In genomic region chr17:5124643-5125042, GRCm38 (mm10) we compare ENCODE assay signal across 24 mouse cellular contexts.
DNase-seq lines count a peak whose midpoint lies in the region; ATAC-seq lines count a peak whose summit lies in the region.
"Had no signal": no experiment of that assay in that cellular context is flagged by ENCODE, and none has a peak within 500 bp of the region (broad histone marks: within the 10 kb centered on the region; RNA-seq: fewer than 3 reads in every experiment).

No protein-coding gene starts in this region.

- no peak overlapping the region for H3K4me3 ChIP-seq in heart, embryonic 12.5 days
- H3K4me3 ChIP-seq in limb, embryonic 15.5 days, result no peak overlapping the region
- H3K4me3 ChIP-seq in limb, embryonic 10.5 days, result no peak overlapping the region
- H3K4me3 ChIP-seq: erythroblast, embryonic 14.5 days; forebrain, embryonic 13.5 days; hindbrain, embryonic 10.5 days; megakaryocyte, embryonic 14.5 days; midbrain, embryonic 15.5 days; myocyte; neural tube, embryonic 15.5 days had no signal

- H3K36me3 ChIP-seq in heart, embryonic 12.5 days, result no peaks in the 10 kb centered on the region; the same call in 1 of the 2 replicates
- H3K36me3 ChIP-seq in limb, embryonic 15.5 days, result no peaks in the 10 kb centered on the region
- no peaks in the 10 kb centered on the region for H3K36me3 ChIP-seq in limb, embryonic 10.5 days
- H3K36me3 ChIP-seq: midbrain, embryonic 15.5 days; neural tube, embryonic 15.5 days had no signal

- WGBS in heart, embryonic 12.5 days, result 62% methylated on average over 2 of the region's 2 CpGs
- WGBS in limb, embryonic 15.5 days, result 21% methylated on average over 2 of the region's 2 CpGs
- 79% methylated on average over 2 of the region's 2 CpGs for WGBS in limb, embryonic 10.5 days

- no peak for ATAC-seq in heart, embryonic 12.5 days (ENCODE audit: insufficient number of reproducible peaks, low FRiP score)
- no peak for ATAC-seq in limb, embryonic 15.5 days (ENCODE audit: insufficient number of reproducible peaks, low FRiP score, low TSS enrichment, low read depth)
- no peak for ATAC-seq in erythroblast, adult 5-6 weeks (replicated peaks; ENCODE audit: low FRiP score, poor library complexity, severe bottlenecking)
- ATAC-seq: forebrain, embryonic 13.5 days; hindbrain, postnatal 0 days; midbrain, embryonic 15.5 days had no signal

- no peaks in the 10 kb centered on the region for H3K27me3 ChIP-seq in heart, embryonic 12.5 days (replicated peaks)
- no peaks in the 10 kb centered on the region for H3K27me3 ChIP-seq in limb, embryonic 15.5 days
- H3K27me3 ChIP-seq in limb, embryonic 10.5 days (ENCODE audit: low read depth, poor library complexity, severe bottlenecking), result no peaks in the 10 kb centered on the region
- H3K27me3 ChIP-seq: forebrain, embryonic 13.5 days; megakaryocyte, embryonic 14.5 days; midbrain, embryonic 15.5 days; neural tube, embryonic 15.5 days had no signal

- DNase-seq in heart, adult 11 months, result peak; percentile 39
- DNase-seq in limb, embryonic 10.5 days (ENCODE audit: low spot score), result no peak
- DNase-seq in thymus, postnatal 14 days, result peak; percentile 31
- no peak for DNase-seq in thymus, postnatal 25 days
- DNase-seq: adrenal gland, postnatal 36 days; cerebellum, adult 2 months; cerebellum, postnatal 36 days; gastrocnemius, postnatal 14 days; kidney, adult 8-10 months; left cerebral cortex, postnatal 4 days; lung, postnatal 10 days; right cerebral cortex, postnatal 25 days had no signal

- no peak overlapping the region for H3K4me2 ChIP-seq in heart, embryonic 12.5 days
- no peak overlapping the region for H3K4me2 ChIP-seq in limb, embryonic 15.5 days
- H3K4me2 ChIP-seq: forebrain, embryonic 13.5 days; liver, embryonic 11.5 days; midbrain, embryonic 15.5 days; neural tube, embryonic 15.5 days had no signal

- no peak overlapping the region for H3K9ac ChIP-seq in heart, embryonic 12.5 days
- no peak overlapping the region for H3K9ac ChIP-seq in limb, embryonic 15.5 days
- H3K9ac ChIP-seq: forebrain, embryonic 13.5 days; midbrain, embryonic 15.5 days; neural tube, embryonic 15.5 days had no signal

- peaks cover 35% of the 10 kb centered on the region for H3K4me1 ChIP-seq in heart, embryonic 12.5 days (replicated peaks)
- peaks cover 31% of the 10 kb centered on the region for H3K4me1 ChIP-seq in limb, embryonic 15.5 days
- peaks cover 26% of the 10 kb centered on the region for H3K4me1 ChIP-seq in limb, embryonic 10.5 days

- H3K27ac ChIP-seq in heart, embryonic 12.5 days (ENCODE audit: poor library complexity, severe bottlenecking), result no peak overlapping the region
- peak overlapping the region; percentile 23; the same call in 1 of the 2 replicates for H3K27ac ChIP-seq in limb, embryonic 15.5 days
- no peak overlapping the region for H3K27ac ChIP-seq in limb, embryonic 10.5 days
- H3K27ac ChIP-seq: forebrain, embryonic 13.5 days; hindbrain, embryonic 10.5 days; hindbrain, postnatal 0 days; midbrain, embryonic 15.5 days; neural tube, embryonic 15.5 days had no signal

- H3K9me3 ChIP-seq in heart, embryonic 12.5 days (replicated peaks), result no peaks in the 10 kb centered on the region
- no peaks in the 10 kb centered on the region for H3K9me3 ChIP-seq in limb, embryonic 15.5 days
- 0 out of 2 replicates have a peak, but pooled peaks cover 3% of the 10 kb centered on the region for H3K9me3 ChIP-seq in limb, embryonic 10.5 days (replicated peaks)
- H3K9me3 ChIP-seq: forebrain, embryonic 13.5 days; hindbrain, embryonic 10.5 days; megakaryocyte, embryonic 14.5 days; midbrain, embryonic 15.5 days; neural tube, embryonic 15.5 days had no signal

Comparison
In these comparisons a context has a peak if more than half of its experiments do, and no peak if none do; other contexts are left out.
1. DNase-seq: peak in heart, adult 11 months (single experiment) and thymus, postnatal 14 days (single experiment); none in limb, embryonic 10.5 days (single experiment) and thymus, postnatal 25 days (single experiment).